Mouse (Mus musculus): ENCODE results near the gene Naa30. TPM values are rescaled to one million over a fixed set of nuclear protein-coding genes. Genes with fewer than 3 reads are reported as not detected.
"Not testable (repeated sequence)": the region's sequence is repeated elsewhere in the genome, so short reads cannot be mapped to it uniquely, and the experiment has no call there.

Naa30 gene
- polyA plus RNA-seq, 1 experiment from 2014 or later: 14.0 TPM

- ATAC-seq (ENCODE audit: low read depth); H3K27me3 ChIP-seq (replicated peaks; ENCODE audit: control insufficient read depth, insufficient read depth, low read length); H3K9me3 ChIP-seq (ENCODE audit: control insufficient read depth, low read length); H3K36me3 ChIP-seq (ENCODE audit: control insufficient read depth, insufficient read depth, low read length); H3K9ac ChIP-seq (ENCODE audit: low read depth, low read length); H3K27ac ChIP-seq (replicated peaks; ENCODE audit: low read depth, low read length); H3K4me1 ChIP-seq (ENCODE audit: control insufficient read depth, insufficient read depth, low read length); H3K4me3 ChIP-seq (ENCODE audit: low read depth, low read length); DNase-seq (ENCODE audit: low spot score); H3K4me2 ChIP-seq (ENCODE audit: low read depth, low read length): not testable (repeated sequence)
- 69% methylated on average over 3 of the region's 3 CpGs for WGBS
Observed at GRCm38 (mm10) chr14:49210215-49210614, 38.2 kb downstream of the Naa30 start.

- ATAC-seq (ENCODE audit: low read depth): no peak
- H3K4me1 ChIP-seq (ENCODE audit: control insufficient read depth, insufficient read depth, low read length): no peaks in the 10 kb centered on the region
- DNase-seq (ENCODE audit: low spot score): no peak
- H3K4me3 ChIP-seq (ENCODE audit: low read depth, low read length): no peak overlapping the region
- H3K4me2 ChIP-seq (ENCODE audit: low read depth, low read length): no peak overlapping the region
- 66% methylated on average over 7 of the region's 7 CpGs for WGBS
- H3K9ac ChIP-seq (ENCODE audit: low read depth, low read length): no peak overlapping the region
- no peaks in the 10 kb centered on the region for H3K36me3 ChIP-seq (ENCODE audit: control insufficient read depth, insufficient read depth, low read length)
- H3K27ac ChIP-seq (replicated peaks; ENCODE audit: low read depth, low read length): no peak overlapping the region
- no peaks in the 10 kb centered on the region for H3K9me3 ChIP-seq (ENCODE audit: control insufficient read depth, low read length)
- H3K27me3 ChIP-seq (replicated peaks; ENCODE audit: control insufficient read depth, insufficient read depth, low read length): no peaks in the 10 kb centered on the region
Observed at GRCm38 (mm10) chr14:49218677-49219076, 46.7 kb downstream of the Naa30 start.

GRCm38 (mm10) chr14:49219466-49220022, 47.5 kb downstream of the Naa30 start:
- H3K9me3 ChIP-seq (ENCODE audit: control insufficient read depth, low read length); H3K4me2 ChIP-seq (ENCODE audit: low read depth, low read length); ATAC-seq (ENCODE audit: low read depth); H3K27me3 ChIP-seq (replicated peaks; ENCODE audit: control insufficient read depth, insufficient read depth, low read length); H3K4me1 ChIP-seq (ENCODE audit: control insufficient read depth, insufficient read depth, low read length); DNase-seq (ENCODE audit: low spot score); H3K4me3 ChIP-seq (ENCODE audit: low read depth, low read length); H3K27ac ChIP-seq (replicated peaks; ENCODE audit: low read depth, low read length); H3K9ac ChIP-seq (ENCODE audit: low read depth, low read length); H3K36me3 ChIP-seq (ENCODE audit: control insufficient read depth, insufficient read depth, low read length): not testable (repeated sequence)
- WGBS: 87% methylated on average over 4 of the region's 4 CpGs

- 81% methylated on average over 2 of the region's 2 CpGs for WGBS
- no peak for DNase-seq (ENCODE audit: low spot score)
- Histone ChIP-seq H3K9me3 (ENCODE audit: control insufficient read depth, low read length) (no peaks in the 10 kb centered on the region), H3K27ac (replicated peaks; ENCODE audit: low read depth, low read length) (no peak overlapping the region), H3K4me1 (ENCODE audit: control insufficient read depth, insufficient read depth, low read length) (no peaks in the 10 kb centered on the region; the same call in 1 of the 2 replicates), H3K27me3 (replicated peaks; ENCODE audit: control insufficient read depth, insufficient read depth, low read length) (no peaks in the 10 kb centered on the region), H3K36me3 (ENCODE audit: control insufficient read depth, insufficient read depth, low read length) (no peaks in the 10 kb centered on the region), H3K4me2 (ENCODE audit: low read depth, low read length) (no peak overlapping the region), H3K4me3 (ENCODE audit: low read depth, low read length) (no peak overlapping the region), H3K9ac (ENCODE audit: low read depth, low read length) (no peak overlapping the region)
- ATAC-seq (ENCODE audit: low read depth): no peak
Observed at GRCm38 (mm10) chr14:49221771-49222170, 49.7 kb downstream of the Naa30 start.

DNA sequence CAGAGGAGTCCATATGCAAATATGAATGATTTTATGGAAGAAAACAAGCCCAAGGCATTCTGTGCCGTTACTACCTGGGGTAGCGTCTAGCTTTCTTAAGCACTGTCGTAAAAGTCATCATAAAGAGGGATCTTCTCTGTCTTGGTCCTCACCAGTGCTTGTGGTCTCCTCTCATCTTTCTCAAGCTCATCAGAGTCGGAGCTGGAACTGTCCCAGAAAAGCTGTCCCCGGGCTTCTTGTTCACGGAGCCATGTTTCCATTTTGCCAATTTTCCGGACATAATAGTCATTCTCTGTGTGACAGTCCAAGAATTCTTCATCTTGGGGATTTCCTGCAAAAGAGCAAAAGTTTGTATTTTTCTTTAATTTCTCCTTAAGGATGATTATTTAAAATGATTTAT, 54.4 kb downstream of the Naa30 start:
- H3K4me3 ChIP-seq (ENCODE audit: low read depth, low read length): no peak overlapping the region
- no peak overlapping the region for H3K4me2 ChIP-seq (ENCODE audit: low read depth, low read length)
- ATAC-seq (ENCODE audit: low read depth): no peak
- no peaks in the 10 kb centered on the region for H3K36me3 ChIP-seq (ENCODE audit: control insufficient read depth, insufficient read depth, low read length)
- H3K9me3 ChIP-seq (ENCODE audit: control insufficient read depth, low read length): no peaks in the 10 kb centered on the region
- no peak overlapping the region for H3K9ac ChIP-seq (ENCODE audit: low read depth, low read length)
- H3K27me3 ChIP-seq (replicated peaks; ENCODE audit: control insufficient read depth, insufficient read depth, low read length): no peaks in the 10 kb centered on the region
- DNase-seq (ENCODE audit: low spot score): no peak
- no peak overlapping the region for H3K27ac ChIP-seq (replicated peaks; ENCODE audit: low read depth, low read length)
- H3K4me1 ChIP-seq (ENCODE audit: control insufficient read depth, insufficient read depth, low read length): no peaks in the 10 kb centered on the region; the same call in 1 of the 2 replicates
- 71% methylated on average over 7 of the region's 7 CpGs for WGBS

DNA sequence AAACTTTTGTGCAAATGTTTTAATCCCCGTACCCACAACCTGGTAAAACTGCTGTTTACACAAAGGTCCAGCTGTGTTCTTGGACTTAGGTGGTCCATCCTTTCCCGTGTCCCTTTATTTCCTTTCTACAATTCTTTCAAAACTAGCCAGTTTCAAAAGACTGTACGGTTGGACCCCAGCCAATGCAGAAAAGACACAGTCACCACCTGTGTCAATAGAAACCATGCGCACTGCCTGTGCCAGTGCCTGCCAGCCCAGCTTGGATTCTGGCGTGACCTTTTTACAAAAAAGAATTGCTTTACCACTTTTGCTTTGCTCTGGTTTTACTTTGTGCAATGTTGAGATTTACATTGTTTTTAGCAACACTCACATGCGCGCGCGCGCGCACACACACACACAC, 55.0 kb downstream of the Naa30 start:
- no peaks in the 10 kb centered on the region for H3K36me3 ChIP-seq (ENCODE audit: control insufficient read depth, insufficient read depth, low read length)
- no peak overlapping the region for H3K4me3 ChIP-seq (ENCODE audit: low read depth, low read length)
- H3K4me1 ChIP-seq (ENCODE audit: control insufficient read depth, insufficient read depth, low read length): no peaks in the 10 kb centered on the region; the same call in 1 of the 2 replicates
- no peaks in the 10 kb centered on the region for H3K9me3 ChIP-seq (ENCODE audit: control insufficient read depth, low read length)
- 76% methylated on average over 11 of the region's 11 CpGs for WGBS
- H3K27ac ChIP-seq (replicated peaks; ENCODE audit: low read depth, low read length): no peak overlapping the region
- ATAC-seq (ENCODE audit: low read depth): no peak
- H3K4me2 ChIP-seq (ENCODE audit: low read depth, low read length): no peak overlapping the region
- no peak overlapping the region for H3K9ac ChIP-seq (ENCODE audit: low read depth, low read length)
- H3K27me3 ChIP-seq (replicated peaks; ENCODE audit: control insufficient read depth, insufficient read depth, low read length): no peaks in the 10 kb centered on the region
- peak; percentile 53 for DNase-seq (ENCODE audit: low spot score)

DNA sequence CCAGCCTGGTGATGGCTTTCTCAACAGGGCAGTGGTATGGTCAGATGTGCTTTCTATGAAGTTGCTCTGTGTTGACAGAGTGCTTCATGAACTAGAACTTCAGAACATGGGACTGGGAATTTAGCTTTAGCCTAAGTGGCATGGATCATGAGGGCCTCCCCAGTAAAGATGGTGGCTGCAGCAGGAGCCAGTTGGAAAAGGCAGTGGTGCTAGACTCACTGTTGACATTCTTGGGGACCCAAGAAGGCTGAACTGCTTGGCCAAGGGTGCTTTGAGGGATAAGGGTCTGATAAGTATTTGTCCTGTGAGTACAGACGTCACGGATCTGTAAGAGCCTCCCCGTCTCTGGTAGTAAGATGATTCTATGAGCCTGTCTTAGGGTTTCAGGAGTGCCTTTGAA, 59.8 kb downstream of the Naa30 start:
- Histone ChIP-seq H3K9ac (ENCODE audit: low read depth, low read length) (no peak overlapping the region), H3K4me3 (ENCODE audit: low read depth, low read length) (no peak overlapping the region), H3K36me3 (ENCODE audit: control insufficient read depth, insufficient read depth, low read length) (no peaks in the 10 kb centered on the region), H3K27ac (replicated peaks; ENCODE audit: low read depth, low read length) (no peak overlapping the region), H3K4me2 (ENCODE audit: low read depth, low read length) (no peak overlapping the region), H3K4me1 (ENCODE audit: control insufficient read depth, insufficient read depth, low read length) (no peaks in the 10 kb centered on the region), H3K9me3 (ENCODE audit: control insufficient read depth, low read length) (no peaks in the 10 kb centered on the region), H3K27me3 (replicated peaks; ENCODE audit: control insufficient read depth, insufficient read depth, low read length) (no peaks in the 10 kb centered on the region)
- no peak for ATAC-seq (ENCODE audit: low read depth)
- 77% methylated on average over 3 of the region's 3 CpGs for WGBS
- no peak for DNase-seq (ENCODE audit: low spot score)

GRCm38 (mm10) chr14:49234788-49235515, 62.9 kb downstream of the Naa30 start:
- Histone ChIP-seq H3K4me1 (ENCODE audit: control insufficient read depth, insufficient read depth, low read length) (no peaks in the 10 kb centered on the region), H3K9me3 (ENCODE audit: control insufficient read depth, low read length) (no peaks in the 10 kb centered on the region), H3K27ac (replicated peaks; ENCODE audit: low read depth, low read length) (no peak overlapping the region), H3K9ac (ENCODE audit: low read depth, low read length) (no peak overlapping the region), H3K27me3 (replicated peaks; ENCODE audit: control insufficient read depth, insufficient read depth, low read length) (no peaks in the 10 kb centered on the region), H3K4me2 (ENCODE audit: low read depth, low read length) (no peak overlapping the region), H3K36me3 (ENCODE audit: control insufficient read depth, insufficient read depth, low read length) (no peaks in the 10 kb centered on the region), H3K4me3 (ENCODE audit: low read depth, low read length) (no peak overlapping the region)
- ATAC-seq (ENCODE audit: low read depth) (no peak), DNase-seq (ENCODE audit: low spot score) (peak; percentile 72)
- WGBS: 43% methylated on average over 9 of the region's 9 CpGs

GRCm38 (mm10) chr14:49238206-49238605, 66.2 kb downstream of the Naa30 start:
- WGBS: 35% methylated on average over 11 of the region's 11 CpGs
- no peaks in the 10 kb centered on the region for H3K9me3 ChIP-seq (ENCODE audit: control insufficient read depth, low read length)
- DNase-seq (ENCODE audit: low spot score) (peak; percentile 86), ATAC-seq (ENCODE audit: low read depth) (peak; percentile 67; the same call in 1 of the 2 replicates)
- no peak overlapping the region for H3K4me3 ChIP-seq (ENCODE audit: low read depth, low read length)
- H3K27me3 ChIP-seq (replicated peaks; ENCODE audit: control insufficient read depth, insufficient read depth, low read length): no peaks in the 10 kb centered on the region
- H3K4me2 ChIP-seq (ENCODE audit: low read depth, low read length): no peak overlapping the region
- no peak overlapping the region for H3K9ac ChIP-seq (ENCODE audit: low read depth, low read length)
- no peaks in the 10 kb centered on the region for H3K36me3 ChIP-seq (ENCODE audit: control insufficient read depth, insufficient read depth, low read length)
- H3K4me1 ChIP-seq (ENCODE audit: control insufficient read depth, insufficient read depth, low read length): no peaks in the 10 kb centered on the region
- H3K27ac ChIP-seq (replicated peaks; ENCODE audit: low read depth, low read length): no peak overlapping the region

Measured in embryonic facial prominence, embryonic 14.5 days (tissue).